Mouse (Mus musculus): ENCODE data around the gene Nphs1. TPM values are rescaled to one million over a fixed set of nuclear protein-coding genes. Genes with fewer than 3 reads are reported as not detected.

Gene Nphs1
- polyA plus RNA-seq, 1 experiment from 2014 or later: 0.06 TPM

GRCm38 (mm10) chr7:30417856-30418255 lies 40.3 kb upstream of the Nphs1 start:
- ATAC-seq (no peak), DNase-seq (no peak)
- peak overlapping the region; percentile 90 for H3K4me2 ChIP-seq (ENCODE audit: low read depth, low read length)
- peaks cover 23% of the 10 kb centered on the region for H3K4me1 ChIP-seq (ENCODE audit: insufficient read depth)
- WGBS (ENCODE audit: insufficient replicate concordance): 42% methylated on average over 9 of the region's 9 CpGs
- H3K27me3 ChIP-seq (ENCODE audit: insufficient read depth, low read length): no peaks in the 10 kb centered on the region
- no peaks in the 10 kb centered on the region for H3K36me3 ChIP-seq (replicated peaks; ENCODE audit: insufficient read depth, low read length)
- H3K4me3 ChIP-seq (ENCODE audit: low read depth, low read length): peak overlapping the region; percentile 14; the same call in 1 of the 2 replicates
- TF ChIP-seq CTCF (IDR thresholded peaks at IDR 0.05; ENCODE audit: low read depth) (no peak), EP300 (IDR thresholded peaks at IDR 0.05; ENCODE audit: low read depth) (no peak)
- H3K9me3 ChIP-seq (ENCODE audit: low read length): no peaks in the 10 kb centered on the region
- H3K27ac ChIP-seq (ENCODE audit: low read depth): peak overlapping the region; percentile 91
- peak overlapping the region; percentile 47; the same call in 1 of the 2 replicates for H3K9ac ChIP-seq (replicated peaks)

DNA sequence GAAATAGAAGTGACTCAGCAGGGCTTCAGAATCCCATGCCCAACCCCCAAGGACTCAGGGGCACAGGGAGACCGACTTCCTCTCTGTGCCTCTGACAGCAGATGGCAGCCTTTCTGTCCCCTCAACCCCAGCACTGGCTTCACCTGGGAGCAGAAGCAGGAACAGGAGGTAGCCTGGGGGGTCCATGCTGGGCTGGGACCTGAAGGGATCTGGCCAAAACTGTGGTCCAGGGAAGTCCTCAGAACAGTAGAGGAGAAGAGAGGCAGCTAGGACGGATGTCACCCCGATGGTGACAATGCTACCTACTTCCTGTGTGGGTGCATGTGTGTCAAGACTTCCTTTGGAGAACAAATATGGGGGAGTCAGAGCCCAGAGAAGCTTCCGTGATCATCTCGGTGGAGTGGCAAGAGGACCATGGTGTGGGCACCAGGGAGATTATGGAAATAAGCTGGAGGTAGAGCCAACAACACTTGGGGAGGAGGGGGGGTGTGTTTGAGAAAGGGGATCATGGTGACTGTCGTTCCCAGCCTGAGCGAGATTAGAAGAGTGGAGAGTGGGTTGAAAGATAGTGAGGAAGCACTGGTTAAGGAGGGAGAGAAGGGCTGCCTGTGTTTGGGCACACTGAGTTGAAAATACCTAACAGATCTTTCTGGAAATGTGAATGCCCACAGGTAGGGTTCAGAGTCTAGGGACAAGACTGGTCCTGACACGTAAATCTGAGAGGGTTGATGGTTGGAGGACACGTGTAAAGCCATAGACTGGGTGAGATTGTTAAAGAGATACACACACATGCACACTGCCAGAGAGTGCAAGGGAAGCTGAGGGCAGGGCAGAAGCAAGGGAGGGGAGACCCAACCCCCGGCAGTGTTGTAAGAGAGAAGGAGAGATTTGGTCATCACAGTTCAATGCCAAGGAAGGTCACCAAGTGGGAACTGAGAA lies 38.3 kb upstream of the Nphs1 start, which contains the start of gene Hcst:
TSS of gene Hcst (minus strand) at position 294 of the 939 bp plus-strand sequence.
- H3K27me3 ChIP-seq (ENCODE audit: insufficient read depth, low read length): no peaks in the 10 kb centered on the region
- H3K4me2 ChIP-seq (ENCODE audit: low read depth, low read length): peak within 1 kb of the TSS; percentile 90
- peaks cover 23% of the 10 kb centered on the region for H3K4me1 ChIP-seq (ENCODE audit: insufficient read depth)
- H3K4me3 ChIP-seq (ENCODE audit: low read depth, low read length): peak within 1 kb of the TSS; percentile 31
- H3K9me3 ChIP-seq (ENCODE audit: low read length): no peaks in the 10 kb centered on the region
- peak; percentile 52 for ATAC-seq
- TF ChIP-seq EP300 (IDR thresholded peaks at IDR 0.05; ENCODE audit: low read depth) (no peak), CTCF (IDR thresholded peaks at IDR 0.05; ENCODE audit: low read depth) (peak; percentile 39)
- no peak within 1 kb of the TSS; the same call in 1 of the 2 replicates for H3K9ac ChIP-seq (replicated peaks)
- H3K36me3 ChIP-seq (replicated peaks; ENCODE audit: insufficient read depth, low read length): peaks cover 9% of the 10 kb centered on the region; the same call in 1 of the 2 replicates
- H3K27ac ChIP-seq (ENCODE audit: low read depth): peak within 1 kb of the TSS; percentile 91
- DNase-seq: peak; percentile 54
- 16% methylated on average over 10 of the region's 10 CpGs for WGBS (ENCODE audit: insufficient replicate concordance)

DNA sequence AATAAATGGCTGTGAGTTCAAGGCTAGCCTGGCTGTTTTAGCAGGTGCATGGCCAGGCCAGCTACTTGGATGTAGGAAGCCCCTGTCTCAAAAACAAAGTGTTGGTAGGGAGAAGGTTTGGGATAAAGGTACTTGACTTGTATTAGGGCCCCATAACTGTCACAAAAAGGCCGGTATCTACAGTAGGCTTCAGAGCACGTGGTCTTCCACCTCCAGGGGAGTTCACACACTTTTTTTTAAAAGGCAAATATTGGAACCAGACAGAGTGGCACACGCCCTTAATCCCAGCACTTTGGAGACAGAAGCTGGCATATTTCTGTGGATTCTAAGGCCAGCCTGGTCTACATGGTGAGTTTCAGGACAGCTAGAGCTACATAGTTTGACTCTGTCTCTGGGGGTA lies 37.4 kb upstream of the Nphs1 start:
- no peak for TF ChIP-seq CTCF (IDR thresholded peaks at IDR 0.05; ENCODE audit: low read depth)
- no peak for TF ChIP-seq EP300 (IDR thresholded peaks at IDR 0.05; ENCODE audit: low read depth)
- no peaks in the 10 kb centered on the region for H3K27me3 ChIP-seq (ENCODE audit: insufficient read depth, low read length)
- H3K9ac ChIP-seq (replicated peaks): no peak overlapping the region
- DNase-seq: no peak
- peak overlapping the region; percentile 91 for H3K27ac ChIP-seq (ENCODE audit: low read depth)
- H3K4me2 ChIP-seq (ENCODE audit: low read depth, low read length): peak overlapping the region; percentile 90
- ATAC-seq: no peak
- H3K36me3 ChIP-seq (replicated peaks; ENCODE audit: insufficient read depth, low read length): peaks cover 15% of the 10 kb centered on the region; the same call in 1 of the 2 replicates
- no peaks in the 10 kb centered on the region for H3K9me3 ChIP-seq (ENCODE audit: low read length)
- 60% methylated on average over 3 of the region's 3 CpGs for WGBS (ENCODE audit: insufficient replicate concordance)
- H3K4me1 ChIP-seq (ENCODE audit: insufficient read depth): peaks cover 23% of the 10 kb centered on the region
- H3K4me3 ChIP-seq (ENCODE audit: low read depth, low read length): no peak overlapping the region

- peak within 1 kb of the TSS; percentile 90 for H3K4me2 ChIP-seq (ENCODE audit: low read depth, low read length)
- DNase-seq (peak; percentile 81), ATAC-seq (peak; percentile 37; the same call in 1 of the 2 replicates)
- peak within 1 kb of the TSS; percentile 65 for H3K4me3 ChIP-seq (ENCODE audit: low read depth, low read length)
- peaks cover 20% of the 10 kb centered on the region for H3K36me3 ChIP-seq (replicated peaks; ENCODE audit: insufficient read depth, low read length)
- WGBS (ENCODE audit: insufficient replicate concordance): 5% methylated on average over 31 of the region's 31 CpGs
- peaks cover 23% of the 10 kb centered on the region for H3K4me1 ChIP-seq (ENCODE audit: insufficient read depth)
- peak within 1 kb of the TSS; percentile 59 for H3K9ac ChIP-seq (replicated peaks)
- H3K27me3 ChIP-seq (ENCODE audit: insufficient read depth, low read length): no peaks in the 10 kb centered on the region
- TF ChIP-seq CTCF (IDR thresholded peaks at IDR 0.05; ENCODE audit: low read depth) (no peak), EP300 (IDR thresholded peaks at IDR 0.05; ENCODE audit: low read depth) (no peak)
- H3K27ac ChIP-seq (ENCODE audit: low read depth): peak within 1 kb of the TSS; percentile 91
- no peaks in the 10 kb centered on the region for H3K9me3 ChIP-seq (ENCODE audit: low read length)
Measured at GRCm38 (mm10) chr7:30421175-30421889, 36.8 kb upstream of the Nphs1 start, which contains the start of gene Nfkbid. Gene Nfkbid (plus strand): TSS chr7:30421732.

- under 1% methylated on average over 45 of the region's 45 CpGs for WGBS (ENCODE audit: insufficient replicate concordance)
- Histone ChIP-seq H3K9ac (replicated peaks) (peak overlapping the region; percentile 59), H3K4me3 (ENCODE audit: low read depth, low read length) (peak overlapping the region; percentile 65), H3K27ac (ENCODE audit: low read depth) (peak overlapping the region; percentile 91), H3K36me3 (replicated peaks; ENCODE audit: insufficient read depth, low read length) (peaks cover 20% of the 10 kb centered on the region), H3K9me3 (ENCODE audit: low read length) (no peaks in the 10 kb centered on the region), H3K27me3 (ENCODE audit: insufficient read depth, low read length) (no peaks in the 10 kb centered on the region), H3K4me1 (ENCODE audit: insufficient read depth) (peaks cover 23% of the 10 kb centered on the region), H3K4me2 (ENCODE audit: low read depth, low read length) (peak overlapping the region; percentile 90)
- ATAC-seq: peak; percentile 55
- TF ChIP-seq CTCF (IDR thresholded peaks at IDR 0.05; ENCODE audit: low read depth) (no peak), EP300 (IDR thresholded peaks at IDR 0.05; ENCODE audit: low read depth) (0 out of 2 replicates have a peak, but pooled peaks have one; percentile 16)
- DNase-seq: peak; percentile 87
Measured at GRCm38 (mm10) chr7:30421890-30422435, 36.2 kb upstream of the Nphs1 start.

All from liver, postnatal 0 days (tissue).